ENCODE assay signal across 26 mouse cellular contexts in the genomic region with DNA sequence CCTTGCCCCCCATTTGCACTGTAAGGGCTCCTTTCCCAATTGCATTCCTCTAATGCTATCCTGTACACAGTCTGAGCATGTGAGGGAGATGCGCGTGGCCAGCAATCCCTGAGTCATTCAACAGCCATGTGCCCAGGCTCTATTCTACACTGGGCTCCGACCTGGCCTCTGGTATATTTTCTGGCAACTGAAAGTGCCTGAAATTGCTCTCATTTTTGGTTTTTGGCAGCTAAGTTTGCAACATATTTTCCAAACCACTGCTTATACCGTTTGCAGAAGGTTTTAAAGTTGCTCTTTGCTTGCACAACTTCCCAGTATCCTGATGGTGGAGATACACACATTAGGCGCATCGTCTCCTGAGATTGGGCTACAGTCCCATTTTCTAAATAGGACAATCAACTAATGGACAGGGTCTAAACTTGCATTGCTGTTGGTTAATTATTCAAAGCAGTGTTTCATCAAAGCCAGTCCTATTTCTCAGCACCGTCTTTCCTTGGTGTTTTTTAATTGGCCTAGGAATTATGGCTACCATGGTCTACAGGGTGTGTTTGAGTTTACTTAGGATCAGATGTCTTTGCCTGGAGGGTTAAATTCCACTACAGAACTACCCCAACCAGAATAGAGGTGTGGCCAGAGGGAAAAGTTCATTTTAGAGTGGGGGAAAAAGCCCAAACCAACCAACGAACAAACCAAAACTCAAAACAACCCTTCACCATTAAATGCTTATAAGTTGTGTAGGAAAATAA. TPM values are rescaled to one million over a fixed set of nuclear protein-coding genes. Genes with fewer than 3 reads are reported as not detected.
DNase-seq lines count a peak whose midpoint lies in the region; ATAC-seq lines count a peak whose summit lies in the region.
"Had no signal": no experiment of that assay in that cellular context is flagged by ENCODE, and none has a peak within 500 bp of the region (broad histone marks: within the 10 kb centered on the region; RNA-seq: fewer than 3 reads in every experiment).

No protein-coding gene starts in this region.

- no peak overlapping the region for H3K4me3 ChIP-seq in embryonic facial prominence, embryonic 13.5 days
- H3K4me3 ChIP-seq in intestine, embryonic 16.5 days (ENCODE audit: low read length), result no peak overlapping the region
- H3K4me3 ChIP-seq in midbrain, embryonic 11.5 days (ENCODE audit: low read depth, low read length), result no peak overlapping the region
- H3K4me3 ChIP-seq: forebrain, embryonic 12.5 days; gastrocnemius, adult 2 months; heart, embryonic 12.5 days; layer of hippocampus, adult 2 months; limb, embryonic 13.5 days had no signal

- H3K4me1 ChIP-seq in embryonic facial prominence, embryonic 13.5 days, result peaks cover 9% of the 10 kb centered on the region
- H3K4me1 ChIP-seq in intestine, embryonic 16.5 days (ENCODE audit: control insufficient read depth, insufficient read depth, low read length), result peaks cover 9% of the 10 kb centered on the region
- H3K4me1 ChIP-seq in midbrain, embryonic 11.5 days (ENCODE audit: control insufficient read depth, insufficient read depth, low read length), result no peaks in the 10 kb centered on the region
- H3K4me1 ChIP-seq: forebrain, embryonic 12.5 days; heart, embryonic 12.5 days had no signal

- H3K36me3 ChIP-seq in embryonic facial prominence, embryonic 13.5 days, result no peaks in the 10 kb centered on the region
- no peaks in the 10 kb centered on the region for H3K36me3 ChIP-seq in intestine, embryonic 16.5 days (ENCODE audit: control insufficient read depth, insufficient read depth, low read length)
- H3K36me3 ChIP-seq in midbrain, embryonic 11.5 days (ENCODE audit: control insufficient read depth, insufficient read depth, low read length), result no peaks in the 10 kb centered on the region
- H3K36me3 ChIP-seq: forebrain, embryonic 12.5 days; heart, embryonic 12.5 days; limb, embryonic 13.5 days had no signal

- intact Hi-C loops in left cerebral cortex, postnatal 14 days (cut with DNase I), result no loop called here

- H3K27ac ChIP-seq in embryonic facial prominence, embryonic 13.5 days, result no peak overlapping the region
- H3K27ac ChIP-seq in intestine, embryonic 16.5 days (ENCODE audit: low read length), result peak overlapping the region; percentile 23; the same call in 1 of the 2 replicates
- no peak overlapping the region for H3K27ac ChIP-seq in midbrain, embryonic 11.5 days (ENCODE audit: low read depth, low read length)
- H3K27ac ChIP-seq: forebrain, embryonic 12.5 days; gastrocnemius, adult 2 months; layer of hippocampus, adult 2 months; limb, embryonic 13.5 days; liver, embryonic 14.5 days had no signal

- no peak overlapping the region for H3K9ac ChIP-seq in embryonic facial prominence, embryonic 13.5 days
- H3K9ac ChIP-seq in intestine, embryonic 16.5 days (ENCODE audit: low read depth, low read length), result no peak overlapping the region
- no peak overlapping the region for H3K9ac ChIP-seq in midbrain, embryonic 11.5 days (ENCODE audit: low read length)
- H3K9ac ChIP-seq: forebrain, embryonic 12.5 days; heart, embryonic 12.5 days; limb, embryonic 13.5 days; liver, embryonic 14.5 days; lung, embryonic 14.5 days had no signal

- H3K9me3 ChIP-seq in embryonic facial prominence, embryonic 13.5 days, result no peaks in the 10 kb centered on the region
- no peaks in the 10 kb centered on the region for H3K9me3 ChIP-seq in intestine, embryonic 16.5 days (ENCODE audit: control insufficient read depth, low read length)
- no peaks in the 10 kb centered on the region for H3K9me3 ChIP-seq in midbrain, embryonic 11.5 days (ENCODE audit: control insufficient read depth, low read length)
- H3K9me3 ChIP-seq: forebrain, embryonic 12.5 days; heart, embryonic 12.5 days; limb, embryonic 13.5 days had no signal

- DNase-seq in Muller cell, postnatal 12 days (ENCODE audit: inconsistent ontology term), result peak; percentile 86
- no peak for DNase-seq in frontal cortex, adult 2 months (ENCODE audit: extremely low spot score in 1 of 2, low spot score in 1 of 2)
- DNase-seq in left cerebral cortex, postnatal 14 days (ENCODE audit: low spot score in 2 of 2), result no peak
- no peak for DNase-seq in midbrain, embryonic 11.5 days (ENCODE audit: low spot score, missing footprints)
- DNase-seq: adrenal gland, adult 8-10 months; cerebellum, adult 2 months; gastrocnemius, adult 2 months; heart, postnatal 10 days; kidney, adult 9 months; kidney, postnatal 25 days; layer of hippocampus, postnatal 36 days; lung, embryonic 14.5 days; right cerebral cortex, adult 18-20 months; right cerebral cortex, postnatal 4 days; thymus, adult 18-20 months; thymus, postnatal 4 days had no signal

- 0 out of 2 replicates have a peak, but pooled peaks have one; percentile 52 for ATAC-seq in embryonic facial prominence, embryonic 13.5 days (ENCODE audit: insufficient number of reproducible peaks, insufficient read depth, low FRiP score, low TSS enrichment, low read depth)
- ATAC-seq in intestine, embryonic 16.5 days, result peak; percentile 92
- ATAC-seq in cerebellum, adult (ENCODE audit: insufficient number of reproducible peaks, low FRiP score, low TSS enrichment), result no peak
- ATAC-seq in midbrain, embryonic 11.5 days (ENCODE audit: low FRiP score), result no peak
- ATAC-seq: activated CD4-positive, CD25-positive, alpha-beta regulatory T cell, adult 4 months; midbrain, embryonic 16.5 days had no signal

- H3K4me2 ChIP-seq in embryonic facial prominence, embryonic 13.5 days, result no peak overlapping the region
- no peak overlapping the region for H3K4me2 ChIP-seq in intestine, embryonic 16.5 days (ENCODE audit: low read depth, low read length)
- H3K4me2 ChIP-seq in midbrain, embryonic 11.5 days, result no peak overlapping the region
- H3K4me2 ChIP-seq: forebrain, embryonic 12.5 days; heart, embryonic 12.5 days; limb, embryonic 13.5 days; lung, embryonic 14.5 days had no signal

- WGBS in embryonic facial prominence, embryonic 13.5 days, result 60% methylated on average over 8 of the region's 8 CpGs
- 73% methylated on average over 8 of the region's 8 CpGs for WGBS in intestine, embryonic 16.5 days
- WGBS in midbrain, embryonic 11.5 days, result 89% methylated on average over 8 of the region's 8 CpGs

- H3K27me3 ChIP-seq in embryonic facial prominence, embryonic 13.5 days, result no peaks in the 10 kb centered on the region
- no peaks in the 10 kb centered on the region for H3K27me3 ChIP-seq in intestine, embryonic 16.5 days (replicated peaks; ENCODE audit: control insufficient read depth, insufficient read depth, low read length)
- no peaks in the 10 kb centered on the region for H3K27me3 ChIP-seq in midbrain, embryonic 11.5 days (ENCODE audit: control insufficient read depth, insufficient read depth, low read length)
- H3K27me3 ChIP-seq: forebrain, embryonic 12.5 days; heart, embryonic 12.5 days; limb, embryonic 13.5 days had no signal

RNA-seq across cellular contexts. Expression of a gene that starts 46.7 kb away (rescaled TPM):
- polyA plus RNA-seq in embryonic facial prominence, embryonic 13.5 days (2015; fragmentation: Nextera tagmentation; extraction: Ambion mirVana), result 2.3 and 3.2 TPM in 2 replicates
- polyA plus RNA-seq in intestine, embryonic 16.5 days (2015; fragmentation: Nextera tagmentation; extraction: Ambion mirVana), result 2.4 and 3.1 TPM in 2 replicates
- polyA plus RNA-seq in frontal cortex, adult 2 months (2012; rRNA removed), result 49.1 and 63.8 TPM in 2 replicates
- 100 to 1,000 TPM; 159 to 160 TPM for total RNA-seq in left cerebral cortex, postnatal 14 days (2021)
- polyA plus RNA-seq in midbrain, embryonic 11.5 days (2014; fragmentation: Nextera tagmentation; extraction: Ambion mirVana), result 1.6 and 1.9 TPM in 2 replicates

Comparison
In these comparisons a context has a peak if more than half of its experiments do, and no peak if none do; other contexts are left out.
1. ATAC-seq: peak in embryonic facial prominence, embryonic 13.5 days (single experiment) and intestine, embryonic 16.5 days (single experiment); none in cerebellum, adult (single experiment) and midbrain, embryonic 11.5 days (single experiment).
2. RNA of a gene that starts 46.7 kb away (polyA plus RNA-seq): 49.1 to 63.8 TPM in frontal cortex, adult 2 months; 2.4 to 3.1 TPM in intestine, embryonic 16.5 days, 2.3 to 3.2 TPM in embryonic facial prominence, embryonic 13.5 days and 1.6 to 1.9 TPM in midbrain, embryonic 11.5 days; every median in the first group is over 10 times any median in the second.